Mouse (Mus musculus) adrenal gland, postnatal 4 days (tissue): Measurements from ENCODE around the gene Akap12. TPM values are rescaled to one million over a fixed set of nuclear protein-coding genes. Genes with fewer than 3 reads are reported as not detected.

ENCODE experiments used
- DNase-seq, 2 experiments: peaks; one replicate each; pipeline ENCODE4 v3.0.0; 2021 to 2022; ENCODE audit warnings: low spot score in 2 of 2, mixed read lengths in 2 of 2
- total RNA-seq, 2 experiments: library from RNA; stranded (reverse); gene quantifications; 2 replicates each; pipeline ENCODE4 v1.2.3; 2021

Gene Akap12
- total RNA-seq, 2 experiments from 2014 or later: 58.7 to 74.8 TPM

GRCm38 (mm10) chr10:4390550-4390949, 124.4 kb downstream of the Akap12 start:
- no peak for DNase-seq

GRCm38 (mm10) chr10:4391076-4391475, 124.9 kb downstream of the Akap12 start:
- DNase-seq: no peak

- DNase-seq: no peak
Measured at GRCm38 (mm10) chr10:4391851-4392250, 125.7 kb downstream of the Akap12 start.

GRCm38 (mm10) chr10:4395321-4395720, 129.1 kb downstream of the Akap12 start:
- DNase-seq: no peak

GRCm38 (mm10) chr10:4398058-4398457, 131.9 kb downstream of the Akap12 start:
- no peak for DNase-seq

GRCm38 (mm10) chr10:4404895-4405491, 138.8 kb downstream of the Akap12 start:
- DNase-seq: no peak

- DNase-seq: no peak
Measured at GRCm38 (mm10) chr10:4405511-4405910, 139.3 kb downstream of the Akap12 start.

- DNase-seq: no peak
Measured at GRCm38 (mm10) chr10:4407191-4407590, 141.0 kb downstream of the Akap12 start.

Other genes with a start within 250 kb of the Akap12 start
- gene Zbtb2, start 121.7 kb downstream of the Akap12 start, total RNA-seq: 10 to 100 TPM; 11.1 to 13.4 TPM
- gene Rmnd1, start 166.0 kb downstream of the Akap12 start, total RNA-seq: 10 to 100 TPM; 46.8 to 49.4 TPM
- gene Armt1, start 166.1 kb downstream of the Akap12 start, total RNA-seq: 10 to 100 TPM; 20.0 to 21.6 TPM
- 1 to 10 TPM in 1 of 2 experiments, under 1 TPM in 1; 0.79 to 2.0 TPM for gene Ccdc170, start 216.1 kb downstream of the Akap12 start, total RNA-seq